Mouse (Mus musculus) adipocyte (in vitro differentiated cells): ENCODE data around the gene Cyld.
A peak's percentile ranks its signal among the peaks of the same experiment; 100 is the strongest.
"Not testable (repeated sequence)": the region's sequence is repeated elsewhere in the genome, so short reads cannot be mapped to it uniquely, and the experiment has no call there.

Experiments used
- DNase-seq: peaks from one replicate; pipeline ENCODE4 v3.0.0-alpha.2; 2016; ENCODE audit warnings: low spot score

Cyld gene

GRCm38 (mm10) chr8:88689151-88689550 is 7.7 kb upstream of the Cyld start:
- DNase-seq: no peak

DNA sequence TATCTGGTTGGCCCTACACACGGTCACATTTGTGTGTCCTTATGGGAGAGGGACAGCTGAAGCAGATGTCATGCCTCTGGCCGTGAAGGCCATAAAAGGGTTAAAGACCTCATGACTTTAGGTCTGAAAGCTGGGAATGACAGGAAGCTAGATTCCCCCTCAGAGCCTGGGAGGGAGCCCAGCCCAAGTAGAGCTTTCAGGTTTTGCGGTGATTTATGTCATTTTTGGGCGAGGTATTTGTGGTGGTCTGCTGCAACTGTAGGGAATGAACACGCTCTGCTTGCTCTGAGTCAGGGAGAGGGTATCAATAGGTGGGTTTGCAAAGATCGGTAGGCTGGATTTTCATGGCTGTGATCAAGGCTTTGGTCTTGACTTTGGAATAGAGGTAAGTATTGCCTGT is 6.9 kb upstream of the Cyld start:
- DNase-seq: no peak

DNA sequence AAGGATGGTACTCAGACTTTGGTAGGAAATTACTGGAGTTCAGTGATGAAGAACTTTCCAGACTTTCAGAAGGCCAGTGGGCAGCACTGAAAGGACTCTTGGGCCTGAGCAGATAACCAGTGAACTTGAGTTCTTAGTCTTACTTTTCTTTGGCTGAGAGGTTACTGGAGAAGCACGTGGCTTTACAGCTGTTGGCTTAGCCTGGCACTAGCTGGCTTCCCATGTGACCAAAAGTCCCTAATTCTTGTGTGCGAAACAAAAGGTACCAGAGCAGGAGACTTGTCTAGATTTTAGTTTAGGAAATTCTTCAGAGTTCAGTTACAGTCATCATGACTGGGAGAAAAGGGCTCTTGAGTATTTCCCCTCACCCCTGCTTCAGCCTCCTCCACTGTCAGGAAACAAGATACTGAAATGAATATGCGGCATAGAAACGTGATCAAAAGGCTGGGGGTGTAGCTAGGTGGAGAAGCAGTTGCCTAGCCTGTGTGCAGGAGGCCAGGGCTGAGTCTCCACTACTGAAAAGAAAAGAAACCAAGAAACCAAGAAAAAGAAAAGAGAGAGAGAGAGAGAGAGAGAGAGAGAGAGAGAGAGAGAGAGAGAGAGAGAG is 5.4 kb upstream of the Cyld start:
- no peak for DNase-seq

DNA sequence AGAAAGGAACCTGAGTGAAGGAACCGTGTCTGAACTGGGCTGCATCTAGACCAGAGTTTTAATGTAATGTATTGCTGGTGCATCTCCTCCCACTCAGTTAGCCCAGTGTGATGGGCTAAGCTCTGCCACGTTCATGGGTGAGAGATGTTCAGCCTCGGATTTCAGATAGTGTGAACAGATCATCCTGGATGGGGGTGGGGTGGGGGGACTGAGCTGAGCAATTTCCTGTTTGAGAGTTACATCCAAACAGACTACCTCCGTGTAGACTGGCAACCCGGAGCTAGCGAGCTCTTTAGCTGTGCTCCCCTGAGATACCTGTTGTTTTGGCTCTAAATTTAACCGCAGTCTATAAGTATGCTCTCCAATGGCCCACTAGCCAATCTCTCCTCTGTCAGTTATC is 4.9 kb upstream of the Cyld start:
- no peak for DNase-seq

GRCm38 (mm10) chr8:88692866-88693265 is 4.0 kb upstream of the Cyld start:
- DNase-seq: no peak

- DNase-seq: no peak
These were observed 3.5 kb upstream of the Cyld start for GRCm38 (mm10) chr8:88693376-88693775.

DNA sequence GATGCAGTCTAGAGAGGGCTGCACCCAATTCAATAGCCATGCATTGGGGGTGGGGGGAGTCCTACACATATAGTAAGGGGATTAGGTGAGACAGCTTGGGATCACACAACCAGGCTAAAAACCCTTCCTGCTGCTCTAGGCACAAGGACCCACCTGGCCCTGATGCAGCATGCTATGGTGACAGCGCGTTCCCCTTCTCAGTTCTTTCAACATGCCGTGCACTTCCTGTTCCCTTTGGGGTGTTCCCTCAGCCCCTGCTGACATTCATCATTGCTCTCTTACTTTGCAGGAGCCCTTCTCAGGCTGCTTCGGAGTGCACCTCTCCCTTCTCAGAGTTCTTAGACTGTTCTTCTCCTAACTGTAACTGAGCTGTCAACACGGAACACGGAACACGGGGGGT is 2.5 kb upstream of the Cyld start:
- no peak for DNase-seq

GRCm38 (mm10) chr8:88696228-88696627 is 600 bp upstream of the Cyld start:
- DNase-seq: no peak

- peak; percentile 55 for DNase-seq
These were observed 809 bp downstream of the Cyld start for GRCm38 (mm10) chr8:88697642-88698031.

DNA sequence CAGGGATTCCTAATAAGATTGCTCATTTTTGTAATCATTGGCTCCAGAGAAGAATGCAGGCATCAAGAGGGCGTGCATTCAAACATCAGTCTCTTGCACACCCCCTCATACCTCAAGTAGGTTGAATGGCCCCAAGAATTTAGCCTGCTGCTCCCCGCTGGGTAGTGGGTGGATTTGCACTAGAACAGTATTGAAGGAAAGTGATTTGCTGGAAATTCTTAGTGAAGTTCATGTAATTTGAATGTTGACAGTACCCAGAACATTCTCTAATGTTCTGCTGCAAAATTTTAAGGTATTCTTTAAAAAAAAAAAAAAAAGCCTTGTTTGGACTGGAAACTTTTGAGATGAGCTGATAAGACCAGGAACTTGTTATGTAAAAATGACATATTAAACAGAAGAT is 1.2 kb downstream of the Cyld start:
- no peak for DNase-seq

GRCm38 (mm10) chr8:88701611-88702010 is 4.8 kb downstream of the Cyld start:
- DNase-seq: no peak

GRCm38 (mm10) chr8:88702816-88703215 is 6.0 kb downstream of the Cyld start:
- no peak for DNase-seq

GRCm38 (mm10) chr8:88723256-88723963 is 26.6 kb downstream of the Cyld start:
- no peak for DNase-seq

DNA sequence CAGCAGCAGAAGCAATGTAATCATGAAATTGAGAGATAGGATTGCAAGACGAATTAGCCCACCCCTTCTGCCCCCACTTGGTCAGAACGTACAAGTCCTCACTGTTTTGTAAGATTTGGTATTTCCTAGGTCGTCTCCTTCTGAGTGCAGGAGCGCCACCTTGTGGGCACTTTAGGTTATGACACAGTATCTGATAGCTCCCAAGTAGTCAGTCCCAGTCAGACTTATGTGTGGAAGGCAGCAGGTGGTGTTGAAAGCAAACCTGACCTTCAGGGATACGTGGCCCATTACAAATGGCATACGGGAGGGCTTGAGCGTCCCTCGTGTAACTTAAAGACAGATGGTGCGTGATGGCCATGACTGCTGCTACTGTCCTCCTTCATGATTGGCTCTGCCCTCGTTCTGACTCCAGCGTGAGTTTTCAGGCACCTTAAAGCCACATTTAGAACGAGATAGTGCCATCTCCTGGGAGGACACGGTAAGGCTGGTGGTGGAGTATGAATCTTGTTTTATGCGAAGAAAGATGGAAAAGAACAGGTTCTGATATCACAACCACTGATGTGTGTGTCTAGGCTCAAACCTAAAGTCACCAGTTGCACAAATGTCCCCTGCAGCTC is 58.5 kb downstream of the Cyld start:
- DNase-seq: peak; percentile 95

DNA sequence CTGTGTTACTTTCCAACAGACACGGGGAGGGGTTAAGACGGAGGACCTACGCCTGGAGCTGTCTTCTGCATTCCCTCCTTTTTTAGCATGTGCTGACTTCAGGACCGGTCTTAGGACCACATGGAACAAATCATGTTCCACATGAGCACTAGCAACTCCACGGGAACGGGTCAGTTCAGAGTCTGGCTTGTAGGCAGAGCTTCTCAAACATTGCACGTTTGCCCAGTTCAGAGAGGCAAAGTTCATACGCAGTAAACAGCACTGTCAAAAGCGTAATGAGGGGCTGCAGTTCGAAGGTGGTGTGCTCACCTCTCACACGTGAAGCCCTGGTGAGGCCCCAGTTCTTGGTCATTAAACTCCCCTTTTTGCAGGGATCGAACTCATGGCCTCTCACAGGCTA is 65.2 kb downstream of the Cyld start:
- DNase-seq: no peak

GRCm38 (mm10) chr8:88771241-88771640 is 74.4 kb downstream of the Cyld start:
- no peak for DNase-seq

DNA sequence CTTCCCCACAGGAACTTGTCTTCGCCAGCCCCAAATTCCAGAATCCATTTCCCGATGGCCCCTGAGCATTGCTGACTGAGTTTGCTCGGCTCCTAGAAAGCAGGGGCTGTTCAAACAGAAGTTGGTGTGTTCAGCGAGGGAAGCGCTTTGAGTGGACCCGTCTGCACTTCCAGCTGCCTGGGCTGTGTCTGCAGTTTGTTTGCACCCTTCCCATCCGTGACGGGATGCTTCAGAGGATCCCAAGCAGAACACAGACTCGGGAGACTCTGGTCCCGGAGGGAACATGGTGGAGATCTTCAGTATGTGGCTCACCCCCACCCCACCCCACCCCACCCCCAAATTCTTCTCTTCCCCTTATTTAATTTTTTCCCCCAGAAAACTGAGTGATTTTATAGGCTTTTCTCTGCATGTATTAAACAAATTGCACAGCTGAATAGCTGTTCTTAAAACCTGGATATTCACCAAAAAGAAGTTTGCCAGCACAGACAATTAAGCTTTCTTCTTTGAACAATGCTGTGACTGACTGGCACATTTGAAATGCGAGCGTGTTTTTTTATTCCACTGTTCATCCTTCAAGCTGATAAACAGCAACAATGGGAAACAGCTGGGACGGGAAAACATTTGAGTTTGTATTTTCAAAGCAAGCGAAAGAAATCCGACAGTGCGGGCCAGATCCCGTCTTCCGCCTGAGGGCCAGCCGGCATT is 77.9 kb downstream of the Cyld start:
- no peak for DNase-seq

DNA sequence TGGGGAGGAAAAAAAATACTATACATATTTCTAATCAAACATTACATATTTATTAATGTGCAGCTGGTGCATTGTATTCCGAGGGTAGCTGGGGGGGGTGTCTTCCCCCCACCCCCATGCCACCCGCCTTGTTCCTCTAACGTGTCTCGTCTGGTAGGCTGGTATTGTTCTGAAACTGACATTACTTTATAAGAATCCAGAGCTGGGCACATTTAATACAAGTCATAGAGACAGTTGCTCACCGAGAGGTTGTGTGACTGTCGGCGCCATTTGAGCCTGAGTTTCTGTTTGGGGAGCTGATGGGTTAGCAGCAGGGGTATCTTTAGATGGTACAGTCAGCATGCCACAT is 78.4 kb downstream of the Cyld start:
- no peak for DNase-seq

DNA sequence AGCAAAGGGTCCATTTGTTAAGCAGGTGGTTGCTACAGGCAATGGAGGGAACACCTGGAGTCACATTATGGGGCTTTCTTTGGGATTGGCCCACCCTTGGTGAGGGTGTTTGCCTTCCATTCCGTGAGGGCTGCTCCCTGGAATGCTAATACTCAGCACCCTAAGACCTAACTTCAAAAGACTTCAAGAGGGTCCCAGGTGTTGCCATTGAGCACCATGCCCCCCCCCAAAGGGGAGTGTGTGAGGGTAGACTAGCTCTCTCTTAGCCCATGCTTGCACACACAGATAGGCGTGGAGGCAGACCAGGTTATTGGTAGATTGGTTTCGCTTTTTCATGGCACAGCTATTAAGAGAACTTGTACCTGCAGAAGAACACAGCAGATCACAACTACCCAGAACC is 83.3 kb downstream of the Cyld start:
- DNase-seq: no peak

DNA sequence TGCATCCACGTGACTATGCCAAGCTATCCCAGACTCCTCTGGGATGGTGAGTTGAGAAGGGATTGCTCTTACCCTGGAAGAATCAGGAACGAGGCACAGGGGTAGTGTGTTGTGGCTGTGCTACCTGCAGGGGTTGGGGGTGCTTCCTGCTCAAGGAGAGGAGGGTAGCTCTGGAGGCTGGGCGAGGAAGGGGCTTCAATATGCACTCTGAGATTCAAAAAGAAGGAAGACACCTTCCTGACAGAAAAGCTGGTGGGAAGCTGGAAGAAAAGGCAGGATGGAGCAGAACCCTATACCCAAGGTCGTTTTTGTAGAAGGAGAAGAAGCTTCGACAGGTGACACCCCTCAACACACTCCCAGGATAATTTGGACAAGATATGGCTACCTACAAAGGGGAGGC is 84.5 kb downstream of the Cyld start:
- no peak for DNase-seq

- no peak for DNase-seq
These were observed 86.9 kb downstream of the Cyld start for GRCm38 (mm10) chr8:88783722-88784121.

DNA sequence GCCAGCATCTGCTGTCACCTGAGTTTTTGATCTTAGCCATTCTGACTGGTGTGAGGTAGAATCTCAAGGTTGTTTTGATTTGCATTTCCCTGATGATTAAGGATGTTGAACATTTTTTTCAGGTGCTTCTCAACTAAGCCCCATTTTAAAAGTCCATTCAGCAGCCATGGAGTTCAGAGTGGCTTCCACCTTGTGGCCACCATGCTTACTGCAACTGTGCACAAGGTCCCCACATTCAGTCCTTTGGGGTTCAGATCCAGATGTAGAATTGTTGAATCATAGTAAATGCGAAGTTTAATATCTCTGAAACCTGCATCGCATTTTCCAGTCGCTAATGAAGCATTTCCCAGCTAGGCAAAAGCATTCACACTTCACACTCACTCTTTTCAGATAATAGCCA is 91.5 kb downstream of the Cyld start:
- not testable (repeated sequence) for DNase-seq

- DNase-seq: peak; percentile 44
These were observed 96.0 kb downstream of the Cyld start for GRCm38 (mm10) chr8:88792691-88793323.
